Mouse (Mus musculus): ENCODE results near the gene Rin2.
"Not testable (repeated sequence)": the region's sequence is repeated elsewhere in the genome, so short reads cannot be mapped to it uniquely, and the experiment has no call there.

Gene Rin2

DNA sequence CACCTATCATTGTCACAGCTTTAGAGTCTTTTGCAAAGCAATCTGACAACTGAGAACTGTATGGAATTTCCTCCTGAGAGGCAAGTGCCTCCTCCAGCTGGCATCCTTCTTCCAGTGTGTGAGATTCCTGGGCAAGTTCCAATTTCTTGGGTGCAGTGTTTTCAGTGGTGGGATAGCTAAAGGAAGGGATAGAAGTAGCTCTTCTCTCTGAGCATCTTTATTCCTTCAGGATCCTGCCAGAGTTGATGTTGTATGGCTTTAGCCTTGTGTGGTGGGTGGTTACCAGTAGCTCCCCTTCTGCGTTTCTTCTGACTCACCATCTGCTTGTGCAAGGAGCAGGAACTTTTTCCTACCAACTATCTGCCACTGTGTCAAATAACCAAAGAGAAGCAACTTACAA, 9.1 kb downstream of the Rin2 start:
- DNase-seq (ENCODE audit: low spot score), result no peak

DNA sequence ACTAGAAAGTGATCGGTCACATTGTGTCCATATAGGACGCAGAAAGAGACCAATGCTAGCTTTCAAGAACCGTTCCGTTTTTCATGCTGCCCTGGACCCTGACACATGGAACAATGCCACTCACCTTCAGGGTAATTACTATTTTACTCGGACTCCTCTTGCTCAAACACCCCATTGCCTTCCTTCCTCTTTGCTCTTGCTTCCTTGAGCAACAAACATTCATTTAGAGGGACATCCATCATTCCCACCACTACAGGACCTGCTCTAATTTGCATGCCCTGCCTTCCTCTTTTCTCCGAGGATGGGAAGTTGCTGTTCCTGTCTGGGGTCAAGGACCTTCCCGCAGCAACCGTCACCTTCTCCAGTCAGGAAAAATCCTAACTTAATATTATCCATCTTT, 9.9 kb downstream of the Rin2 start:
- no peak for DNase-seq (ENCODE audit: low spot score)

DNA sequence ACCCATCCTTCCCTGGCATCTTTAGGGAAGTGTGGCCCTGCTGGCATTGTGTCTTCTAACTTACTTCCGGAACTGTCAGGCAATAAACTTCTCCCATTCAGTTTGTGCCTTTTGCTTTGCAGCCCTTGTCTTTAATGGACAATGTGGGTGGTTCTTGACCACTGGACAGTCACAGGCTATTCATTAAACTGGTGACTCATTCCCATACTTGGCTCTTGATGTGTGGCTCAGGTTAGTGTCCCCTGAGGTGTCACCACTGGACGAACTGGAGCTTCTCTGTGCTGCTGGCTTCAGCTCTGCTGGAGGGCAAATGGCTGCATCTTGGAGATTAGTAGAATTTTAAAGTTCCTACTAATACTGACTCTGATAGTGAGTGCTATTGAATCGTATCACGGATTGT, 11.0 kb downstream of the Rin2 start:
- no peak for DNase-seq (ENCODE audit: low spot score)

DNA sequence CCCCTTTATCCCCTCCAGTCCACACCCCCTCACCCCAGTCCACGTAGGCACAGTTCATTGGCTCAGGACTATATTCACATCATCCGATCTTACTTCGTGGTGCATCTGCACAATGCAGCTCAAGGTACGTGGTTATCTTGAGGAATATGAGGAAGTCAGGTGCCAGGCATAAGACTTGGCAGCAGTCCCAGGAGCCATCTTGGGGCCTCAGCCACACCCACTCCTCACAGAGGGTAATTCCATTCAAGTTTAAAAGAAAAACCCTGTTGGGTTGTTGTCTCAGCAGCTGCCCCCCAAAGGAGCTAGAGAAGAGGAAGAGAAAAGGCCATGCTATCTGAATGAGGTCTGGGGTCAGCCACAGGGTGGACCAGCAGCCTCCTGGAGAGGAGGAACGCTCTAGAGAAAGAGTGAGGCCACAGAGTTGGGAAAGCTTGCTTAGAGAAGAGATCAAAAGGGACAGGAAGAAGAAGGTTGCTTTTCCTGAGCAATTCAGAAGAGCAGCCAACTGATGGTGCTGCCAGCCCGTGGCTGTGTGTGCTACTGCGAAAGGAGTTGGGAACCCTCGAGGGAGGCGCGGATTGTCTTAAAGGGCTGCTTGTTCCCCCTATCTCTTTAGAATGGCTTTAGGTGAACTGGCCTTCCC, 16.5 kb downstream of the Rin2 start:
- DNase-seq (ENCODE audit: low spot score), result no peak

DNA sequence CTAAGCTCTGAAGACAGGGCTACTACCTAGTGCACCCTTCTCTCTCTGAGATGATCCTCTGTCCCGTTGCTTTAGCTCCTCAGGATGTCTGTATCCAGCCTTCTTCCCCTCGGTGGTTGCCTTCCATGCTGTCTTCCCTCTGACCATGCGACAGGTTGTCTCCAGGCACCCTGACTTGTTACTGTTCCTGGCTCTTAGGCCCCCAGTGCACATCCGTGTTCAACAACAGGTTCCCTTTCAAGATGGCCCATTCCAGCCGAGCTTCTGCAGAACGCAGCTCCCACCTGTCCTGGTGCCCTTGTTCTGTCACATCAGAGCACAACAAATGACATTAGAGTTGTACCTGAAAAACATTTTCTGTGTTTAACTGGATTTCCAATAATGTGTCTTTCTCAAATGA, 22.1 kb downstream of the Rin2 start:
- no peak for DNase-seq (ENCODE audit: low spot score)

DNA sequence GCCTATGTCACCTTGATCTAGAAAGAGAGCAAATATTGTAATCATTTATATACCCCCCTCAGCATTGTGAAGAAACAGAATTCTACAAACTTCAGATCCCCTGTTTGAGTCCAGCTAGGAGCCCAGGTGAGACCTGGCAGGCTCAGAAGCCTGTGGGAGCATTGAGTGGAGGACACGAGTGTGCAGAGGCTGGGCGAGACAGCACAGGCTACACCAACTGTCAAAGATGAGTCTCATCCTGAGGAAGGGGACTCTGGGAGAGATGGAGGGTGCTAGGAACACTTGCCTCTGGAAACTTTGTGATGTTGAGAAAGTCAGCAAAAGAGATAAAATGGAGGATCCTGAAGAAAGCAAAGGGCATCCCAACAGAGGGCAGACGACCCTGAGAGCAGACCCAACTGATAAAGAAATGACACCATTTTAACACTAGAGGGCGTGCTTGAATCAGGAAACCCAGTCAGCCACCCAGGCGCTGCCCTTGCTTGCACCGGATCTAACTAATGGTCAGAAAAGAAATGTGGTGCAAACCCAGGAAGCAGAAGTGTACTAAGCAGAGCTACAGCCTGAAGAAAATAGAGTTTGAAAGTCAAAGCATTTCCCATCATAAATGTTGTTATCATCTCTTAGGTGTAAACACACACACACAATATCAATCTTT, 24.5 kb downstream of the Rin2 start:
- DNase-seq (ENCODE audit: low spot score), result no peak

DNA sequence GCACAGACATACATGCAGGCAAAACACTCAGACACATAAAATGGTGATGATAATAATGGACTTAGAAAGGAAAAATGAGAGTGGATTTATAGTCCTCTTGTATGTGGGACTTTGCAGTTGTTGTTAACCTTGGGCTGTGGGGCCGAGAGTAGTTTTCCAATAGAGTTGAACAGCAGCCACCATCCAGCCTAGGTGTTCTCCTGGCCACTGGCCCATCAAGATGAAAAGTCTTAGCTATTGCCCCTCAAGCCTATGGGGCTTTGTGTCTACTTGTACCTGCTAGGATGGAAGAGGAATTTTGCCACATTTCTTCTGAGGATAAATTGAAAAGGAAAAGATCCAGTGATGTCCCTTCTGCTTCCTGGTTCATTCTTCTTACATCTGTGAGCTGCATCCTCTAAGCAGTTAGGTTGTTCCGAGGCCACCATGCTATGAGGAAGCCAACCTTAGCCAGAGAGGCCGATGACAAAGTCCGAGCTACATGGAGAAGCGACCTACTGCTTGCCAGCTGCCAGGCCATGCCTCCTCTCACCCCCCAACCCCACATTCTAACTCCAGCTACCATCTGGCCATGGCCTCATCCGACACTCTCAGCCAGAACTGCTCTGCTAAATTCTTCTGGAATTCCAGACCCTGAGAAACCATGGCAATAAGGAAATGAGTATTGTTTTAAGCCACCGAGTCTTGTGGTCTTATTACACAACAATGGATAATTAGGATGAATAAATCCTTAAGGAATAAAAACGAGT, 25.4 kb downstream of the Rin2 start:
- DNase-seq (ENCODE audit: low spot score), result no peak

DNA sequence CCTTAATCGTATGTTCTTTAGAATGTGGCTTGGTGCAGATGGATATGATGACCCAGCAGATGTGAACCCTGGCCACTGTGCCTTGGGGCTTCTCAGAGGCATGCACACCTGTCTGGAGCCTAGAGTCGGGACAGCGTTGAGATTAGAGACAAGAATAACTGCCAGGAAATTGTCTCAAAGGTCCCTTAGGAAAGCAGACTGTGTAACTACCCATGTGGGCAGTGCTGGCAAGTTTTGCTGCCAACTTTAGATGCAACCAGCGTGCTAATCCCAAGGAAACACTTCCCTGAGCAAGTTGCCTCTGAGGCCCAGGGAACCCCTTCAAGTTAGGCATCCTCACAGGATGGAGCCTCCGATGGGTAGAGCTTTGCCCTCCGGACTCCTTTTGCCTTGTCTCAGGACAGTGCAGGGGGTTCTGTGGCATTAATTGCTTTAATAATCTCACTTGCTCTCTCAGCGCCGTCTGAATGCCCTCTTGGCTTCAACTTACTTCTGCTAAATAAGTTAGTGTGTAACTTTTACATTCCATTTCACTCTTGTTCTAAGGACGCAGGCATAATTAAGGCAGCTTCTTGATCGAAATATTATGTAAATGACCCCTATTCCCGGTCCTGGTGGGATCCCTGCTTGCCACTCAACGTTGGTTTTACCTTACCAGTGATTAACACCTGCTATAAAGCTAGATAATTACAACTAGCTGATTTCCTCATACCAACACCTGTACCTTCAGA, 26.8 kb downstream of the Rin2 start:
- DNase-seq (ENCODE audit: low spot score), result no peak

DNA sequence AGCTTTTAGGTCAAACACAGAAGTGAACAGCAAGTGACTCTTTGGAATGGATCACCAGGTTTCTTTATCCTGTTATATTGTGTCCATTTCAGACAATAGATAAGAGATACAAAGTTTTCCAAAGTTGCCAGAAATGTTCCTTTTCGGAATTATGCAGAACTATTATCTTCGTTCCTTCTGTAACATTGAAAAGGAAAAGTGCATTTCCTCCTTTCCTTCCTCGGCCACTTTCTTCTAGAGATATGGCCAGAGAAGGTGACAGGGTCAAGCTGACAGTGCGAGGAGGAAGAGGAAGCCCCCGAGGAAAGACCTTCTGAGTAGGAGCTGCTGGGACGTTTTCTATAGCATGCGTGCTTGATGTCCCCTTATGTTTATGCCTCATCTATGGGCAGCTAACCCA, 29.7 kb downstream of the Rin2 start:
- DNase-seq (ENCODE audit: low spot score), result no peak

DNA sequence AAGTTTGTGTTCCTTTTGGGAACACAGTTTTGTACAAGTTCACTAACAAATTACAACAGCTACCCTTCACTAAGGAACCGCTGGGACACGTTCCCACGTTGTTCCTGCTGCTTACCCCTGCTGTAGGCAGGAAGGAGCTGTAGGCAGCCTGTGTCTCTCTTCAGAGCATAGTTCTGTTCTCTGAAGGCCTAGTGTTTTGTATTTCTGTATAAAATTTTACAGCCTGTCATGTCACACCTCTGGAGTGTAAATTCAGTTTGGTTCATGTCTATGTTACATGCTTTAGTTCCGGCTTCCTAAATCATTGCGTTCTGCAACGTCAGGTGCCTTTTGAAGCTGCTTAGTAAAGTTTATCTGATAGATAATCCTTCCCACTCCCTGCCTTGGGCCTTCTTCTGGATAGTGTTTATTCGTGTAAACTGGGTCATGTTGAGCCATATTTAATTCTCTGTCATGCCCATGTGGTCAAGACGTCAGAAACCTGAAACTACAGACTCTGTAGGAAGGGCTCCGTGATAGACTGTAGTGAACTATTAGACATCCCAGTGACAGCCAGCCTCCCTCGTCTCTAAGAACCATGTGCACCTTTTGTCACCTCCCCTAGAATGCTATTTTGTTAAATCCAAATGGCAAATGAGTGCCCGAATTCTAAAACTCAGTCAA, 34.8 kb downstream of the Rin2 start:
- no peak for DNase-seq (ENCODE audit: low spot score)

DNA sequence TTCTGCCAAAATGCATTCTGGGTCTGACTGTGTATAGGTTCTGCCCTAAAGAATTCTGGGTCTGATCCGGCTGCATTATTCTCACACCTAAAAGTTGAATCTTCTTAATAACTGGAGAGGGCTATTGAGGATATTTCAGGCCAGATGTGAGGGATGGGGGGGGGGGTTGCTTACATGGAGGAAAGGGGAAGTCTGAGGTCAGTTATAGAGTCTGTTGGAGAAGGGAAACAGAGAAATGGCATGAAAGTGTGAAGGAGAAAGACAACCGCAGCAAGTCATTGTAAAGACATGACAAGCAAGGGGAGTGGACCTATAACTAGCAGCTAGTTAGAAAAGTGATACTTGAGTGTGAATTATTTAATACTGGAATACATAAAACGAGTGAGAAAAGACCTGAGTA, 36.5 kb downstream of the Rin2 start:
- DNase-seq (ENCODE audit: low spot score), result no peak

DNA sequence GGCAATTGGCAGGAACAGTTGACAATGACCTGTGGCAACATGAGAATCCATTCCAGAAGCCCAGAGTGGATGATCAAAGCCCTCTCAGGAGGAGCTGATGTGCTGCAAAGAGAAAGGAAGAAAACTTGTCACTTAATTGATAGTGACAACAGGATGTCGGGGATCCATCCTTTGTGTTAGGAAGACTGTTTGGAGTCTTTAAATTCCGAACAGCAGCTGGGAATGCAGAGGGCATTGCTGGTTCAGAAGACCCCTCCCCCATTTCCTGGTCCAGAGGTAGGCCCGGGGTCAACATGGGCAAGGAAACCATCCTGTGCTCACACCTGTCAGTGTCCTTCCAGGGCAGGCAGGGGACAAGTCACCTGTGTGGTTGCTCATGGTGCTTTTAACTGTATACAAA, 37.0 kb downstream of the Rin2 start:
- no peak for DNase-seq (ENCODE audit: low spot score)

DNA sequence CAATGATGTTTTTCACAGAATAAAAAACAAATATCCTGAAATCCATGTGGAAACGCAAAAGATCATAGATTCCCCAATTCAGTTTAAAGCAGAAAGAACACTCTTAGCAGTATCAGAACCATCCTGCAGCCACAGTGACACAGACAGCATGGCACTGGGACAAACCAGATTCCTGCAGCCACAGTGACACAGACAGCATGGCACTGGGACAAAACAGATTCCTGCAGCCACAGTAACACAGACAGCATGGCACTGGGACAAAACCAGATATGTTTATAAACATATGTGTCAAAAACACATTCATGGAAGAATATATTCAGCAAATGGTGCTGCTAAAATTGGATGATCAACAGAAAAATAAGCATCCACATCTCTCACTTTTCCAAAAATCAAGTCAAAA, 42.5 kb downstream of the Rin2 start:
- no peak for DNase-seq (ENCODE audit: low spot score)

DNA sequence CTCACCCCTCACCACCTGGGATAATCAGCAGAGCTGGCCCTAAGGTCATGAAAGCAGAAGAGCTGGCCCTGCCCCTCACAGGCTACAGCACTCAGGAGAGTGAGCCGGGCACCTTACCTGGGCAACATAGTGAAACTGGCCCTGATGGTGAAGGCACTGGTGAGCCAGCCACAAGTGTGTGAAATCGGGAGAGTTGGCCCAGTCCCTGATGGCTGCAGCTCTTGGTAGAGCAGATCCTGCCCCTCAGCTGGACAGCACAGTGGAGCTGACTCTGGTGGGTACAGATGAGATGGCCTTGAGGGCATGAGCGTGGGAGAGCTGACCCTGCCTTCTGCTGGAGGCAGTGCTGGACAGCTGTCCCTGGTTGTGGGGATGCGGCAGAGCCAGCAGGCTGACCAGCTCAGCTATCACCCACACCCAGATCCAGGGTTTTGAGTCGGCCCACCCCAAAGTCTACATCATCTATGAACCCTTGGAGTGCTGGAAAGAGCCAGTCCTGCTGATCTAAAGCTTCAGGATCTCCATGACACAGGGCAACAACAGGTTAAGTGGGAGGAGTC, 43.7 kb downstream of the Rin2 start:
- DNase-seq (ENCODE audit: low spot score), result no peak

DNA sequence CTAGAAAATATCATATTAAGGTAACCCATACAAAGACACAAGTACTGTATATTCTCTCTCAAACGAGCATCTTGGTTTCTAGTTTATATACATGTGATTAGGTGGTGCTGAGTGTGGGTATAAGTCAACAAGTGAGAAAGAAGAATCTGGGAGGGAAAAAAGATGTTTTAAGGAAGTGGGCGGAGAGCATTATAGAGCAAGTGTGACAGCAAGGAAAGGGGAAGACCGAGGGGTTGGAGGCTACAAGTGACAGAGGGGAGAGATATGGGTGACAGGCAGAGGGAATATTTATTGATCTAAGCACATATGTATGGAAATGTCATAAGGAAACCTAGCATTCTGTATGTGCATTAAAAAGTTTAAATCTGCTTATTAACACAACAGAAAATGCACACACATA, 45.1 kb downstream of the Rin2 start:
- DNase-seq (ENCODE audit: low spot score), result no peak

DNA sequence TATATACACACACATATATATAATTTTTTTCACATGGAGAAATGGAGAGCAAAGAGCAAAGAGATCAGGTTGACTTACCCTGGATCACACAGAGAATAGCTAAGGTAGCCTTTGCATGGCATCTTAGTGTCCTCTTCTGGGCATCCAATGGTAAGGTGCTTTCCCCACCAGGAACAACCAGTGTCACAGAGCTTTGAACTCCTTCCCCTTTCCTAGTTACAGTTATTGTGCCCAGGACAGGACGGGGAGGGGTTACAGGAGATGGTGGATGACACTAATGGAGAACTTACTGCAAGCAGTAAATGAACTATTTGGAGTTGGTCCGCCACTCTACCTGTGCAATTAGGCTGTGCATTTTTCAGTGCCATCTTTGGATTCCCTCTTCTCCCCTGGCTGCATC, 45.7 kb downstream of the Rin2 start:
- no peak for DNase-seq (ENCODE audit: low spot score)

DNA sequence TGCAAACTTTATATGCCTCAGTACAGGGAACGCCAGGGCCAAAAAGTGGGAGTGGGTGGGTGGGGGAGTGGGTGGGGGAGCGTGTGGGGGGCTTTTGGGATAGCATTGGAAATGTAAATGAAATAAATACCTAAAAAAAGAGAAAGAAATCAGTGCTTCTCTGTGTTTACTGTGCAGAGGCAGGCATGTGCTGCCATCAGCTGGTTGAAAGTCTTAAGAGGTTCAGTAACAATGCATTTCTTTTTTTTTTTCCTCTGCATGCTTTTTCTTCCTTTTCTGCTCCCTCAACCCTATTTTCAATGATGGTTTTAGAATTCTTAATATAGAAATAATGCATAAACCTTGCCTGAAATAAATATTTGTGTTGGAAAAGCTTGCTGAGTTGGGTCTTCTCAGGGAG, 47.3 kb downstream of the Rin2 start:
- not testable (repeated sequence) for DNase-seq (ENCODE audit: low spot score)

DNA sequence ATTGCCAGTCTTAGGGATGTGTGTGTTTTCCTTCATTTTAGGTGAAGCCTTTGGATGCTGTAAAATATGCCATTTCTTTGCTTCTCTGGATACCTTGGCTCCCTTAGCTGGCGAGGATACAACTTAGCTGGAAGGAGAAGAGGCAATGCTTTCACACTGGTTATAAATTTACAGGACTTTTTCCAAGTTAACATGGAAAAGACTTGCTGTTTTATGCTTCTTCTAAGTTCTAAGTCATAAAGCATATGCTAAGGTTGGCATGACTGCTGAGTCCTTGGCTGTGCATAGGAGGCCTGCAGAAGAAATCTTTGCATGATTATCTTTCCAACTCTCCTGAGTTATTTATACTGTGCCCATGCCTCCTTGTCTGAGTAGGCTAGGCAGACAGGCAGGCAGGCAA, 49.3 kb downstream of the Rin2 start:
- DNase-seq (ENCODE audit: low spot score), result no peak

DNA sequence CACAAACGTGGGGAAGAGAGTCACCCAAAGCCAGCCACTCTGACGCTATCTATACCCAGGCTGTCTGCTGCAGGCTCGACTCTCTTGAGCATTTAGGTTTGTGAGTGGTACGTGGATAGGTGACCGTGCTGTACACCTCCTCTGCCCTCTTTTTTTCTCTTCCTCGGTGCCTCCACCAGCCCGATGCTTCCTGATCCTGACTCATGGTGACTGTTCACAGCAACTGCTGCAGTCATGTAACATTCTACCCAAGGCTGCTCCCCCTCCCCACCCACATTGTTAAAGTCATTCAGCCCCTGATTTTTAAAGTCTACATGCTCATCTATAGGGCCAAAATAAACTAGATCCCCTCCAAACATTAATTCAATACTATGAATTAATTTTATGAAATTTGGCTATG, 54.4 kb downstream of the Rin2 start:
- DNase-seq (ENCODE audit: low spot score), result no peak

DNA sequence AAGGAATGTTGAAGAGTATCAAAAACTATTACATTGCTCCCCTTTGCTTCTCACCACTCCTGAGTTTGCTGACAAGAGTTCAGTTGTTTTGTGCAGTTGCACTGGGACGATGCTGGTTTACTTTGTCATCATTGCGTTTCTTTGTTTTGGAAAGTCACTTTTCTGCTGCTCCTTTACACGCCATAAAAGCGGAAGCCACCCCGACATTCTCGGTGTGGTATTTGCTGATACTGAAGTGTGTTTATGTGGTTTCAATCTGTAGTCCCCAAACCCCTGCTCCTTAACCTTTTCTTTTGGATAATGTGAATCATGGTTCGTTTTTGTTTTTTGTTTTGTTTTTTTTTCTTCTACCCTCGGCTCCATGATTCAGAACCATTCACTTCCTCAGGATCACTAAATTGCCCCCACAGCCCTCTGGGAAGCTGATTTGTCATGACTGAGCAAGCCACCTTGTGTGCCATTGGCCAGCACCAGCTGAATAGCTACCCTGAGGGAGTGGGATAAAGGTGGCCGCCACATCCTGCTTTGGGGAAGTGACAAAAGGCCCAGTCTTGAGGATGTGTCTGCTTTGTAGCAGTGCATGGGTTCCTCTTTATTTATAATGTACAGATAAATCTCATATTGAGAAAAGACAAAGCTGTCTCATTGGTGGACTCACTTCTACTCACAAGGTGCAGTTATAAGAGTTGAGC, 55.3 kb downstream of the Rin2 start:
- DNase-seq (ENCODE audit: low spot score), result no peak

DNA sequence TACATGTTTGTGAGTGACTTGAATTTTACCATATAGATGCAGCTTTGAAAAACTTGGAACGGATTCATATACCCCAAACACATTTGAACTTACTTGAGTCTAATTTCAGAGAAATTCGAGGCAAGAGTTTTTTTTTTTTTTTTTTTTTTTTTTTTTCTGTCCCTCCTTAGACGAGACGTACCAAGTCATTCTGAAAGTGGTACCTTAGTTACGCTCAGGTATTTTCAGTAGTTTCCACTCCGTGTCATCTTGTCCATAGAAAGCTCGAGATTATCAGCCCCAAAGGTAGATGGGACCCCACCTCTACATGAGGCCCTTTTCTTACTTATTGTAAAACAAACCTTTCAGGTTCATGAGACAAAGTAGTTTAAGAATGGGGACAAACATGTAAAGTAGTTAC, 55.9 kb downstream of the Rin2 start:
- DNase-seq (ENCODE audit: low spot score), result no peak

All from testis, postnatal 14 days (tissue).